Mouse (Mus musculus) hindbrain, embryonic 13.5 days (tissue): ENCODE data around the gene Dcaf1. TPM values are rescaled to one million over a fixed set of nuclear protein-coding genes. Genes with fewer than 3 reads are reported as not detected.

Experiments used
- ATAC-seq: fragments of 200-750 bp; cut with Nextera tagmentation; 2 replicates; pipeline ENCODE4 v1.8.0; 2017; ENCODE audit warnings: moderate TSS enrichment; ENCODE audit not compliant: low FRiP score
- H3K27ac ChIP-seq: fragments of 300-500 bp; sonication (generic); 2 replicates; pipeline ENCODE4 v1.5.1; 2015; ENCODE audit warnings: inconsistent platforms, mild to moderate bottlenecking, moderate library complexity
- H3K27me3 ChIP-seq: fragments of 300-500 bp; sonication (generic); 2 replicates; pipeline ENCODE4 v1.6.1; 2015; ENCODE audit warnings: mild to moderate bottlenecking, inconsistent platforms
- H3K36me3 ChIP-seq: fragments of 300-500 bp; sonication (generic); 2 replicates; pipeline ENCODE4 v1.6.1; 2015; ENCODE audit warnings: mild to moderate bottlenecking, inconsistent platforms
- H3K4me1 ChIP-seq: fragments of 300-500 bp; sonication (generic); replicated peaks from 2 replicates; pipeline ENCODE4 v1.6.1; 2015; ENCODE audit warnings: inconsistent platforms
- H3K4me2 ChIP-seq: fragments of 300-500 bp; sonication (generic); 2 replicates; pipeline ENCODE4 v1.6.1; 2015; ENCODE audit warnings: inconsistent platforms, mild to moderate bottlenecking, moderate library complexity
- H3K4me3 ChIP-seq: fragments of 300-500 bp; sonication (generic); 2 replicates; pipeline ENCODE4 v1.5.1; 2015; ENCODE audit warnings: mild to moderate bottlenecking, inconsistent platforms
- H3K9ac ChIP-seq: fragments of 300-500 bp; sonication (generic); 2 replicates; pipeline ENCODE4 v1.6.1; 2015; ENCODE audit warnings: mild to moderate bottlenecking, inconsistent platforms
- H3K9me3 ChIP-seq: fragments of 300-500 bp; sonication (generic); 2 replicates; pipeline ENCODE4 v1.6.1; 2016; ENCODE audit warnings: inconsistent platforms
- WGBS: fragments of 180-500 bp; shearing (Covaris S2); methylation state at CpG from one replicate; pipeline ENCODE4 v1.1.7; 2015; 5-methylcytosine and 5-hydroxymethylcytosine counted together
- polyA plus RNA-seq: library from polyadenylated mRNA; unstranded; fragments of >200 nt; fragmentation: Nextera tagmentation; extraction: Ambion mirVana; gene quantifications from 2 replicates; pipeline ENCODE4 v1.2.1, GENCODE M21; 2015

Gene Dcaf1
- polyA plus RNA-seq, 1 experiment from 2014 or later: 19.7 TPM

DNA sequence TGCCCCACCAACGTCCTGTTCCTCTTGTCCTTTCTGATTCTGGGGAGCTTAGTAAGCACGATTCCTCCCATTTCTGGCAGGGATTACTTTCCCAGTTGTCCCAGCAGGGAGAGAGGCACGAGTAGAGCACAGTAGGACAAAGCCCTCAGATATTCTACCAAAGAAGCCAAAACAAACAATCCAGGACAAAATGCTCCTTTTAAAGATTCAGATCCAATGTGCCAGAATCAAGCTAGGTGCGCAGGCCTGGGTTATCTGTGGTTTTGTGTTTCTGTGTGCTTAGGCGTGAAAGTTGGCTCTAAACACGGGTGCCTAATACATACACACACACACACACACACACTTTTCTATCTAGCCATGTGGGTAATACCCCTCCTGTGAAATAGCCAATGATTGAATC is 3.5 kb upstream of the Dcaf1 start:
- no peaks in the 10 kb centered on the region for H3K27me3 ChIP-seq
- H3K4me1 ChIP-seq: peaks cover 8% of the 10 kb centered on the region
- H3K4me2 ChIP-seq: no peak overlapping the region
- ATAC-seq: no peak
- no peak overlapping the region for H3K4me3 ChIP-seq
- H3K27ac ChIP-seq: no peak overlapping the region
- 78% methylated on average over 6 of the region's 6 CpGs for WGBS
- H3K9ac ChIP-seq: no peak overlapping the region
- H3K36me3 ChIP-seq: no peaks in the 10 kb centered on the region
- H3K9me3 ChIP-seq: no peaks in the 10 kb centered on the region

DNA sequence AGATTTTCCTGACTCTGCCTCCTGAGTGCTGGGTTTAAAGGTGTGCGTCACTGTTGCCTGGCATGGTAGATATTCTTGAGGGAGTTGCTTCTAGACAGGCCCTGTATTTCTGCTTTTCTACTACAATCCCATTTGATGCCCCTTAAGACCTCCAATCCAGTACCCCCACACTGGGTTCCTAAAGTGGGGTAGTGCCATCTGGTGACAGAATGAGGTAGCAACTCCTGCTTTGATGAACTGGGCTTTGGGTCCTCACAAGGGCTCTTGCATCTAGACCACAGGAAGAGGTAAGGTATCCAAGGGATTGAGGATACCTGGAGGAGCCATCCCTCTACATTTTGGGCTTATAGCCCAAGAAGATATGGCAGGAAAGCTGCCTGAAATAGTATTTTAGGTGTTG is 2.5 kb upstream of the Dcaf1 start:
- H3K4me3 ChIP-seq: no peak overlapping the region
- no peak overlapping the region for H3K9ac ChIP-seq
- ATAC-seq: no peak
- no peaks in the 10 kb centered on the region for H3K27me3 ChIP-seq
- no peak overlapping the region for H3K4me2 ChIP-seq
- H3K4me1 ChIP-seq: peaks cover 10% of the 10 kb centered on the region
- 89% methylated on average over 1 of the region's 1 CpGs for WGBS
- no peak overlapping the region for H3K27ac ChIP-seq
- no peaks in the 10 kb centered on the region for H3K9me3 ChIP-seq
- H3K36me3 ChIP-seq: no peaks in the 10 kb centered on the region

DNA sequence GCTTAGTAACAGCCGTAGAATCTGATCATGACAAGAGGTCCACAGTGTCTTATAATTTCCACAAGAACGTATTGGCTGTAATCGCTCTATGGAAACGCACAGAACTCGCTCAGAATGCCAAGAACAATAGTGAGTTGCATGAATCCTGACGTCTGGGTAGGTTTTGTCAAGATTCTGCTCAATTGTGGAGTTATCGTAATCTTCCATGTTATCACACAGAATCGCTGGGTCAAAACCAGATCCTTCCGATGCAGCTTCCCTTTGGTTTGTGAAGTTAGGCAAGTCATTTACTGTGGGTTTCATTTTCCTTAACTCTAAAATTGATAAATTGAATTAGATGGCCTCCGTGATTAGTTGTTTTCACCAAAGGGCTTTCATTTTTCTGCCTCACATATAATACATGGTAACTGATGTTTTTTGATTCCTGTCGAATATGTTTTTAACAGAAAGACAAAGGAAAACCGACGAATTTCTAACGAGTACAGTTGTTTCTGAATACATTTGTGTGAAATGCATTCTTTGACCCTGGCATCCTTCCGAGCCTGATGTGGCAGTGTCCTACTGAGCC is 540 bp upstream of the Dcaf1 start:
- peak overlapping the region; percentile 89 for H3K4me2 ChIP-seq
- peak overlapping the region; percentile 19; the same call in 1 of the 2 replicates for H3K27ac ChIP-seq
- H3K27me3 ChIP-seq: no peaks in the 10 kb centered on the region
- no peak for ATAC-seq
- no peaks in the 10 kb centered on the region for H3K36me3 ChIP-seq
- H3K9ac ChIP-seq: peak overlapping the region; percentile 61
- WGBS: 52% methylated on average over 15 of the region's 15 CpGs
- peaks cover 10% of the 10 kb centered on the region for H3K4me1 ChIP-seq
- no peaks in the 10 kb centered on the region for H3K9me3 ChIP-seq
- peak overlapping the region; percentile 88 for H3K4me3 ChIP-seq

DNA sequence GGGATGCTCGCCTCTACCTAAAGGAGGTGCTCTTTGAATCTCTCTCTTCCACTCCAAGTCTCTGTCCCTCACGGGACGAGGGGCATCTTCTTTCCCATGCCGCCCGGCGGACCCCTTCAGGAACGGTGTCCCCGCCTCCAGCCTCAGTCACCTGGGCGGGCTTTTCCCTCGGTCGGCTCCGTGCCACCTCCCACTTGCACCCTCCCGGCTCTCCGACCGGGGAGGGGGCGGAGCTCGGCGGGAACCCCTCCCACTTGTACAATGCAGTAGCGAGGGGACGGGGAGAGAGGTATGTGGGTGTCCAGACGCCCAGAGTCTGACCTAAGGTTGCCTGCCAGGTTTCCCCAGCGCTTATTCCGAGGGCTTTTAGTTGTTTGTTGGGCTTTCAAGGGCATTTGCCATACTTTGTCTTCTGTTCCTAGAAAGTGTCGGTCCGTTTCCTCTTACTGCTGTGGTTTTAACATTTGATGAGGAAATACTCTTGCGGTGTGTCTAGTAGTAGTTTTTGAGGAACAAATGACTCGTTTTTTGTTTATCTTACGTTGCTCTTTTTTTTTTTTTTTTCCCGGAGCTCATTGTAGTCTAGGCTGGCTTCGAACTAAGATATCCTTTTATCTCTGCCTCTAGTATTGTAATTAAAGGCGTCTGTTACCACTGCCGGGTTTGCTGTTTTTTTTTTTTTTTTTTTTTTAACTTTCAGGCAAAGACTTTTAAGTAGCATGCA is 869 bp downstream of the Dcaf1 start:
- no peaks in the 10 kb centered on the region for H3K36me3 ChIP-seq
- peak overlapping the region; percentile 88 for H3K4me3 ChIP-seq
- peaks cover 10% of the 10 kb centered on the region for H3K4me1 ChIP-seq
- 5% methylated on average over 31 of the region's 32 CpGs for WGBS
- H3K27ac ChIP-seq: peak overlapping the region; percentile 94
- no peaks in the 10 kb centered on the region for H3K9me3 ChIP-seq
- peak; percentile 67 for ATAC-seq
- peak overlapping the region; percentile 89 for H3K9ac ChIP-seq
- peak overlapping the region; percentile 89 for H3K4me2 ChIP-seq
- H3K27me3 ChIP-seq: no peaks in the 10 kb centered on the region

DNA sequence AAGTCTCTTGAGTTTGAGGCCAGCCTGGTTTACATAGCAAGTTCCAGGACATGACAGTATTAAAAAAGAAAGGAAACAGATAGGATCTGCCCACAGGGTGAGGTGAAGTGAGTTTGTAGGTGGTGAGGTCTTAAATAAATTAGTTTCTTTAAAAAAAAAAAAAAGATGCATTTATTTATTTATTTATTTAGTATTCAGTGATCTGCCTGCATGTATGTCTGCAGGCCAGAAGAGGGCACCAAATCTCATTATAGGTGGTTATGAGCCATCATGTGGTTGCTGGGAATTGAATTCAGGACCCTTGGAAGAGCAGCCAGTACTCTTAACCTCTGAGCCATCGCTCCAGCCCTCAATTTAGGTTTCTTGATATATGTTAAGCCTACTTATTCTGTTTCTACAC is 18.9 kb downstream of the Dcaf1 start:
- H3K27ac ChIP-seq: no peak overlapping the region
- no peak overlapping the region for H3K9ac ChIP-seq
- H3K4me1 ChIP-seq: no peaks in the 10 kb centered on the region
- 100% methylated on average over 1 of the region's 1 CpGs for WGBS
- H3K36me3 ChIP-seq: peaks cover 77% of the 10 kb centered on the region
- ATAC-seq: no peak
- no peak overlapping the region for H3K4me2 ChIP-seq
- no peaks in the 10 kb centered on the region for H3K9me3 ChIP-seq
- no peak overlapping the region for H3K4me3 ChIP-seq
- no peaks in the 10 kb centered on the region for H3K27me3 ChIP-seq

DNA sequence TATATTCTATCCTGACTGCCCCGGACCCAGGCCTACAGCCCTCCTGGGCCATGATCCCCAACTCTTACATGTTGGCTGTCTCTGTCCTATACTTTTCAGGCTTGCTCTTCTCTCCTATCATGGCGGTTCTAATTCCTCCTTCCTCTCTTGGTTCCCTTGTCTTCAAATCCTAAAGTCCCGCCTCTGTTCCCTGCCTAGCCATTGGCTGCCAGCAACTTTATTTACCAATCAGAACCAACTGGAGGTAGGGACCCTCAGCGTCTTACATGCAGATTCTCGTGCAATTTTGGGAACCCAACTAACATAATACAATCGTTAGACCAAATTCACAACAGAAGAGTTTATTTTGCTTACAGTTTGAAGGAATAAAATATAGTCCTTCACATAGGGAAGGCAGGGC is 21.1 kb downstream of the Dcaf1 start:
- no peak for ATAC-seq
- H3K9ac ChIP-seq: no peak overlapping the region
- no peak overlapping the region for H3K4me2 ChIP-seq
- H3K27me3 ChIP-seq: no peaks in the 10 kb centered on the region
- no peaks in the 10 kb centered on the region for H3K4me1 ChIP-seq
- H3K36me3 ChIP-seq: peaks cover 72% of the 10 kb centered on the region
- H3K4me3 ChIP-seq: no peak overlapping the region
- no peaks in the 10 kb centered on the region for H3K9me3 ChIP-seq
- whole genome bisulfite sequencing: 95% methylated on average over 6 of the region's 6 CpGs
- H3K27ac ChIP-seq: no peak overlapping the region

DNA sequence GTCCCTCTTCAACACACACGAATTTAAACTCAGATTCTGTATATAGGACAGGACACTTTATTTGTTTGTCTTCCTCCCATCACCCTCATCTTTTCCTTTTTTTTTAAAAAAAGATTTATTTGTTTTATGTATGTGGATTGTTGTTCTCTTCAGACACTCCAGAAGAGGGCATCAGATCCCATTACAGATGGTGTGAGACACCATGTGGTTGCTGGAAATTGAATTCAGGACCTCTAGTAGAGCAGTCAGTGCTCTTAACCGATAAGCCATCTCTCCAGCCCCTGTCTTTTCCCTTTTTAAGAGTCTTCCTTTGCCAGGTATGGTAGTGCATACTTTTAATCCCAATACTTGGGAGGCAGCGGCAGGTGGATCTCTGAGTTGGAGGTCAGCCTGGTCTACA is 35.0 kb downstream of the Dcaf1 start:
- Histone ChIP-seq H3K4me1 (no peaks in the 10 kb centered on the region), H3K27ac (no peak overlapping the region), H3K9me3 (no peaks in the 10 kb centered on the region), H3K4me2 (no peak overlapping the region), H3K27me3 (no peaks in the 10 kb centered on the region), H3K9ac (no peak overlapping the region), H3K36me3 (peaks cover 82% of the 10 kb centered on the region), H3K4me3 (no peak overlapping the region)
- no peak for ATAC-seq
- 88% methylated on average over 3 of the region's 3 CpGs for WGBS

DNA sequence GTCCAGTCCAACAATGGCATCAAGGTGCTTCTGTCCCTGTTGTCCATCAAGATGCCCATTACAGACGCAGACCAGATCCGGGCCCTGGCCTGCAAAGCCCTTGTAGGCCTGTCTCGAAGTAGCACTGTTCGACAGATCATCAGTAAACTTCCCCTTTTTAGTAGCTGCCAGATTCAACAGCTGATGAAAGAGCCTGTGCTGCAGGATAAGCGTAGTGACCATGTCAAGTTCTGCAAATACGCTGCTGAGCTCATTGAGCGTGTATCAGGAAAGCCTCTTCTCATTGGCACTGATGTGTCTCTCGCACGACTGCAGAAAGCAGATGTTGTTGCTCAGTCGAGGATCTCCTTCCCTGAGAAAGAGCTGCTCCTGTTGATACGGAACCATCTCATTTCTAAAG is 36.4 kb downstream of the Dcaf1 start:
- H3K27ac ChIP-seq: no peak overlapping the region
- H3K36me3 ChIP-seq: peaks cover 80% of the 10 kb centered on the region
- WGBS: 93% methylated on average over 11 of the region's 11 CpGs
- no peak overlapping the region for H3K9ac ChIP-seq
- no peak overlapping the region for H3K4me3 ChIP-seq
- no peaks in the 10 kb centered on the region for H3K4me1 ChIP-seq
- no peaks in the 10 kb centered on the region for H3K27me3 ChIP-seq
- no peak for ATAC-seq
- no peak overlapping the region for H3K4me2 ChIP-seq
- no peaks in the 10 kb centered on the region for H3K9me3 ChIP-seq

DNA sequence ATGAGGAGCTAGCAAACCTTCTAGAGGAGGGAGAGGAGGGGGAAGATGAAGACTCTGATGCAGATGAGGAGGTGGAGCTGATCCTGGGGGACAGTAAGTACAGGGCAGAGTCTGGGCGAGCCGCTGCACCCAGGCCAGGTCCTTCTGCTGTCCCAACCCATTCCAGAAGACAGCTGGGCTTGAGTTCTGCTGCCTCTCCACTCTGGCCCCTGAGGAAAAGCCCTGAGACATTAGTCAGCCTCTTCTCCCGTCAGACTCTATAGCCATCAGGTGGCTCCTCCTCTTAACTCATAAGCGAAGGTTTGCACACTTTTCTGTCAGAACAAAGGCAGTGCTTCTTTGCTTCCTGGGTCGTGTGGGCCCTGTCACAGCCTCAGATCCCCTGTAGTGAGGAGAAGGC is 52.5 kb downstream of the Dcaf1 start:
- H3K27me3 ChIP-seq: no peaks in the 10 kb centered on the region
- no peaks in the 10 kb centered on the region for H3K4me1 ChIP-seq
- 87% methylated on average over 5 of the region's 5 CpGs for WGBS
- no peak overlapping the region for H3K9ac ChIP-seq
- H3K36me3 ChIP-seq: peaks cover 72% of the 10 kb centered on the region
- H3K4me2 ChIP-seq: no peak overlapping the region
- no peak overlapping the region for H3K27ac ChIP-seq
- no peak for ATAC-seq
- H3K4me3 ChIP-seq: no peak overlapping the region
- H3K9me3 ChIP-seq: no peaks in the 10 kb centered on the region

DNA sequence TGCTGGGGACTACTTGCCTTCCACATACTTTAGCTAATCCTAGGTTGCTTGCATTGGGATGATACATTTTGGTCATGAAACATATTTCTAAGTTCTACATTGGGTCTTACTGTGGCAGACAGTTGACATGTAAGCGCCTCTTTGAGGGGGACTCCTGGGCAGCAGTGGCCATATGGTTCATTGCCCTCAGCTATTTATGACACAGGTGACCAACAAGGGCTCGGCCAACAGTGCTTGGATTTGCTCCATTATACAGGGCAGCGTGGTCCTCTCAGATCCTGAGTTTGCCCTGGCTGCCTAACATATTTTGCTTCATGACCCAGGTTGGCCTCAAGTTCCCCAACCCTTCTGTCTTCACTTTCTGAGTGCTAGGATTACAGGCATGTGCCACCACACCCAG is 55.0 kb downstream of the Dcaf1 start:
- Histone ChIP-seq H3K4me2 (no peak overlapping the region), H3K36me3 (peaks cover 80% of the 10 kb centered on the region)

DNA sequence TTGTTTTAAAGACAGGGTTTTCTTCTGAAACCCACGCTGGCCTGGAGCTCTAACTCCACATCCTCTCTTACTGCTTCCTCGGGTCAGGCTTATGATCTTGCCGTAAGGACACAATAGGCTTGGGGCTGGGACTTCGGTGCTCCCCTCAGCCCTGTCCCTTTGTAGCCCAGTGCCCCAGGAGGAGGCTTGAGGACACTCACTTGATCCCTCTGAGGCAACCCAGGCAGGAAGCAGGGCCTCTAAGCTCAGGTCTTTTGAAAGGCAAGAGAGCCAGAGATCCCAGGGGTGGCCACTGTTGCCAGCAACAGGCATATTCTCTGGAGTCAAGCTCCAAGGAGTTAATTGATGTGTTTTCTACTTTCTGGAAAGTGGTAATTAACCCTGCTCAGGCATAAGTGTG is 57.8 kb downstream of the Dcaf1 start:
- Histone ChIP-seq H3K4me3 (no peak overlapping the region), H3K27me3 (no peaks in the 10 kb centered on the region), H3K4me1 (peaks cover 39% of the 10 kb centered on the region), H3K4me2 (no peak overlapping the region), H3K9ac (no peak overlapping the region), H3K9me3 (no peaks in the 10 kb centered on the region), H3K36me3 (peaks cover 87% of the 10 kb centered on the region), H3K27ac (no peak overlapping the region)
- no peak for ATAC-seq
- 69% methylated on average over 4 of the region's 4 CpGs for WGBS

More for the DNA sequence above, 55.0 kb downstream of the Dcaf1 start:
- no peak overlapping the region for H3K9ac ChIP-seq
- no peaks in the 10 kb centered on the region for H3K9me3 ChIP-seq
- 94% methylated on average over 3 of the region's 3 CpGs for WGBS
- ATAC-seq: no peak
- H3K4me3 ChIP-seq: no peak overlapping the region
- no peaks in the 10 kb centered on the region for H3K27me3 ChIP-seq
- peaks cover 12% of the 10 kb centered on the region for H3K4me1 ChIP-seq
- H3K27ac ChIP-seq: no peak overlapping the region

DNA sequence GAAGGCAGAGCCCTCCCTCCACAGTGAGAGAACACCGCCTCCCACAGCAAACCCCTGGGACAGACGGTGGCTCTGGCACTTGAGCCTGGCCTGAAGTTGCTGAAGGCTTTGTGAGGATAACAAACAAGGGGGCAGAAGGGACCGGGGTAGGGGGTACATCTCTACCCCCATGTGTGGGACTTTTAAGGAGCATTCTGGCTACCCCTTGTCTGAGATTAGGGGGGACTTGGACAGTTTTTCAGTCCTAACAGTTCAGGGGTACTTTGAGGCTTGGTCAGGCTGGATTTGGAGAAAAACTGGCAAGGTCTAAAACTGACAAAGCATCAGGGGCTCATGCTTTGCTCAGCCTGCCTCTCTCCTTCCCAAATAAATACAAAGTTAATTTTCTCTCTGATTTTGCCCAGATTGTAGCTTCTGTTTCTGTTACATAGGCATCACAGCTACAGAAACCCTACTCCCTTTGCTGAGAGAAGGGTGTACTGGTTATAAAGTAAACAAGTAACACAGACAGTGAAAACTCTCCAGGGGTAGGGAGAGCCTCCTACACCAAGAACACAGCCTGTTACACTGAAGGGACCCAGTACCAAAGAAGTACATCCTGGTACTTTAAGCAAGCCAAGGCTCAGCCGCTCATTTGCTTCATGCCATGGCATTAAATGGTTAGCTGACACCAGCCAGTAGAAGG is 59.5 kb downstream of the Dcaf1 start:
- H3K36me3 ChIP-seq: peaks cover 78% of the 10 kb centered on the region
- no peak for ATAC-seq
- no peak overlapping the region for H3K4me2 ChIP-seq
- H3K9me3 ChIP-seq: no peaks in the 10 kb centered on the region
- 65% methylated on average over 4 of the region's 4 CpGs for whole genome bisulfite sequencing
- H3K27ac ChIP-seq: no peak overlapping the region
- peak overlapping the region; percentile 52; the same call in 1 of the 2 replicates for H3K9ac ChIP-seq
- H3K4me1 ChIP-seq: peaks cover 55% of the 10 kb centered on the region
- H3K27me3 ChIP-seq: no peaks in the 10 kb centered on the region
- H3K4me3 ChIP-seq: no peak overlapping the region
